Mouse (Mus musculus): Measurements from ENCODE around the gene Flrt1.

DNA sequence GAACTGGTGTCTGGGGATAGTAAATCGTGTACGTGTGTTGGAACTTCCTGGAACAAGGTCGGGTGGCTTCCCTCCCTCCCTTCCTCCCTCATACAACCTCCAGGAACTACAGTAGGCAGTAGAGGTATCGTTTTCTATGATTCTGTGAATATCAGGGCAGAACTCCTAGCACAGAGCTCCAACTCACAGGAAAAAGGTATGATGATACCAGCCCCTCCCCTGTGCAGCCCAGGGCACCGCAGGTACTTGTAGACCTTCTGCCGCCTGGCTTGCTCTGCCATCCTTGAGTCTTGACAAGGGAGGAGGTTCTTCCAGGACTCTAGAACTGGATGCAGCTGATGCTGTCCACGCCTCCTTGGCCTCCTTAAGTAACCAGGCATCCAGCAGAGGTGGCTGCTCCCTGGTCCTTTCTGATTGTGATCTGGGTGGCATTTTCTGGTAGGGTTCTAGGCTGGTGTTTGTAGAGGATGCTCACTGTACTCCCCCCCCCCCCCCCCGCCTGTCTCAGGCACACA is 38.6 kb downstream of the Flrt1 start:
- TF ChIP-seq CTCF (IDR thresholded peaks at IDR 0.05; ENCODE audit: control insufficient read depth, insufficient read depth, low read length) (no peak), POLR2A (IDR thresholded peaks at IDR 0.05; ENCODE audit: borderline replicate concordance, control insufficient read depth, low read depth, low read length) (no peak)

Data from bone marrow, adult 2 months (tissue).